Mouse (Mus musculus): ENCODE data around the gene Tmcc3. TPM values are rescaled to one million over a fixed set of nuclear protein-coding genes. Genes with fewer than 3 reads are reported as not detected.
A peak's percentile ranks its signal among the peaks of the same experiment; 100 is the strongest.

Gene Tmcc3
- total RNA-seq, 2 experiments from 2014 or later = 27.0 to 29.7 TPM

DNA sequence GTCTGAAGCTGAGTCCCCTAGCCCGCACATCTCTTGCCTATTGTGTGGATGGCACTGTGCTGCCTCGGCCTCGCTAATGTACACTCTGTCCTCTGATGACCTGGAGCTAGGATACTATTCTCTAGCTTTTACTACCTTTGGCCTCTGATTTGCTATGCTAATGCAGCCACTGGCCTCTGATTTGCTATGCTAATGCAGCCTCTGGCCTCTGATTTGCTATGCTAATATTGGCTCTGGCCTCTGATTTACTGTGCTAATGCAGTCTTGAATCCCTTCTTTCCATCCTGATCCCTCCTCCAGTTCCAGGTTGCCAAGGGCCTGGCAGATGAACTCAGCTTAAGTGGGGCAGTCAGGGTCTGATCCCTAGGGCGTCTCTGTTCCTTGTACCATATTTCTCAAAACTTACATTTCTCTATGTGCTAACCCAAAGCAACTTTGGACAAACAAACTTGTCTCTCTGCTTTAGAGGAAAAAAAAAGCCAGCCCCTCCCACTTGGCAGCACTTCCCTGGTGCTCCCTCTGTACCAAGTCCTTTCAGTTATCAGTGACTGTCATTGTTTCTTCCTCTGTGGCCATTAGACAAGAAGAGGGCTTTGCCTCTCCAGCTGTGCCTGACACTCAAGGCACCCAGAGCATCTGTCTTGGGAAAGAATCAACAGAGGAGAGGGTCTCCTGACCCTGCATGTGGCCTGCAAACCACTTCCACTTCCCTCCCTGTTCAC lies 237.9 kb downstream of the Tmcc3 start:
- peak; percentile 39 for DNase-seq

DNA sequence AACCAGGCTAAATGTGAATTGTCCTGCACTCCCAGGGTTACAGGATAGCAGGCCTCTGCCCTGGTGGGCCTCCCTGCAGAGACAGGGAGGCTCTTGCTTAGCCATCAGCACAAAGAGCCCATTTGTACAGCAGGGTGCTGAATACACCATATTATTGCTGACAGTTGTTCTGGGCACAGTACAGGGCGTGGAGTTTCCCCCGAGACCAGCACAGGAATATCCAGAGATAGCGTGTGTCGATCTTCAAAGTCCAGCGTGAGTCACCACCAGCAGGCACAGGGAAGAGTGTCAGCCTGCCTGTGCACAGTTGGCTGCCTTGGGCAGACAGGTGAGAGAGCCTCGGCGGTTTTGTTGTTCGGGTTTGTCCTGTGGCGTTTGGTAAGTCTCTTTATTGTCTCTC lies 238.9 kb downstream of the Tmcc3 start:
- DNase-seq = no peak

DNA sequence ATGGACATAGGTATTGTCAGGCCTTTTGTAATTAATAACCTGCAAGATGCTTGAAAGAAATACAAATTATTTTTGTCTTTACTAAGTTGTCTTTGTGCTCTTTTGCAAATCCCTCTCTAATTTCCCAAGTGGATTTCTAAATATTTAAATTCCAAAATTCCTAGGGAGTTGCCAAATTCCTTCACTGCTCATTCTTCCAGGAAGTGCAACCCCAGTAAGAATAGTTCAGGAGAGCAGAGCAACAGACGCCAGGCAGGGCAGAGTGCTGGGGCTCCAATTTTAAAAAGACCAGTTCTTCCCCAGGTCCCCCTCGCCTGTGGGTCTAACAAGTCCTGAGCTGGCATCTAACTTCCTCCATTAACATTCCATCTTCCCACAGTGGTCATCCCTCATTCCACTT lies 239.3 kb downstream of the Tmcc3 start:
- no peak for DNase-seq

DNA sequence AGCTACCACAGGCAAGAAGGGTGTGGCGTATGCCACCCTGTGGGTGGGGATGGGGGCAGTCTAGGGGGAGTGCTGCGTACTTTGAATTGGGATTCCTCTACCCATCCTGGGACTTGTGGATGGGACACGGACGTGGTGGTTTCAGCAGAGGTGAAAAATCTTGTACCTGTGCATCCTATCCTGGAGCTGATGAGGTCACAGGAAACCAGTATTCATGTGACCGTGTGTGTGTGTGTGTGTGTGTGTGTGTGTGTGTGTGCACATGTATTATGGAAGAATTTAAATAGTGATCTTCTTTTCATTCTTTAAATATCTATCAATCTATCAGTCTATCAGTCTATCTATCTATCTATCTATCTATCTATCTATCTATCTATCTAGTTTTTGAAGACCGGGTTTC lies 239.8 kb downstream of the Tmcc3 start:
- DNase-seq = no peak

DNA sequence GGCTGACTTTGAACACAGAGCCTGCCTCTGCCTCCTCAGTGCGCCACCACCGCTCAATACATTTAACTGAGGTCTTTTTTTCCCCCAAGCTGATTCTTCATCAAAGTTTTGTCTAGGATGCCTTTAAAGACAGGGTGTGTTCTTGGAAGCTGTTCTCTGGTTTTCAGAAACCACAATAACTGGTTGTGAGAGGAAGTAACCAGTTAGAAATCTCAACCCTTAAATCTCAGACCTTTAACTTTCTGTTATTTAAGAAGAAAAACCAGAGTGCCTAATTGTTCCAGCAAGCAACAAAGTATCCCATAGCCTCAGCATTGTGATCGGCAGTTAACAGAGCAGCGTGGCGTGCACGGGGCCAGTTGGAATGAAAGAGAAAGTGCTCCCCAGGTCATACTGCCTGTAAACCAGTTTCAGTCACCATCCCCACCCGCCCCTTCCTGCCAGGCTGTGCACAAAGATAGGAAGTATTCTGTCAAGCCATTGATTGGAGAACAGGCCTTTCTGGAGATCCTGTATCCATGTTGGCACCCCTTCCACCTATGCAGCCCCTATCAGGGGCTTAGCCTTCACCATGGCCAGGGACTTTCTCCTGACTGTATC lies 240.3 kb downstream of the Tmcc3 start:
- no peak for DNase-seq

DNA sequence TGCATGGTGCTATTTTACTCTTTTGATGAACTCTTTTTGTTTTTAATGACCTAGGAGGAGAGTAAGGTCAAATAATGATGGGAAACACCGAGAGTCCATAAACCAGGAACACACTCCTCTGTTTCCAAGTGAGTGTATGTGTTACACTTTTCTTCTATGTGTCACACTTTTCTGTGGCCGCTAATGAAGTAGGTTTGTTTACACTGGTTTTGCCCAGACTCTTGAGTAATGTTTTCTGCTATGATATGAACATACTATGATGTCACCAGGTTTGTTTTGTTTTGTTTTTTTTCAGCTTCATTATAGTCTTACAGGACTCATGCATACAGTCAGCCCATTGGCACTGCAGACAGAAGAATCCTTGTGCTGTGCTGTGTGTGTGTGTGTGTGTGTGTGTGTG lies 243.6 kb downstream of the Tmcc3 start:
- no peak for DNase-seq

DNA sequence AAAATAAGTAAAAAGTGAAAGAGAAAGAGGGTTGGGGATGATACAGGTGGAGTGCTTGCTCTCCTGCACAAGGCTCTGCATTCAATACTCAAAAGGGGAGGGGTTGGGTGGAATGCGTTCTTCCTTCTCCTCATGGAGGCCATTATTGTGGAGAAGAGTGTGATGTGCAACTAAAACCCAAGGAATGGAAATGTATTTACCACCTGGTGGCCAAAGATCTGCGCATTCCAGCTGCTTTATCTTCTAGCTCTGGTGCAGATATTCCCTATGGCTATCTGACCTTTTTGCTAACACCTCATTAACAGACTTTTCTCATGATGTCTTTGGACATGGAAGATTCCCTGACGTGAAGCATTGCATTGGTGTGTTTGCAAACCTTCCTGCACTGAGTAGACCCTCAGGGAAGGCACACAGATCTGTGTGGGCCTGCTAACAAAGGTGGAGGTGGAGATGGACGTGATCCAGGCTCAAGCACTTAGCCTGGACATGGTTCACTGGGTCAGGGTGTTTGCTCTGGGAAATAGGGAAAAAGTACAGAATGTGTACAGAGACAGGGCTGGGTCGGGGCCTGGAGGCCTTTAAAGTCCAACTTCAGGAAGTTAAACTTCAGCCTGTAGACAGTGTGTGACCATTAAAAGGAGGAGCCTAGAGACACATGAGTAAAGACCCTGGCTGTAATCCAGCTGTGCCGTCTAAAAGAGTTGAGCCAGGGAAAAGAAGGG lies 245.8 kb downstream of the Tmcc3 start:
- DNase-seq = no peak

DNA sequence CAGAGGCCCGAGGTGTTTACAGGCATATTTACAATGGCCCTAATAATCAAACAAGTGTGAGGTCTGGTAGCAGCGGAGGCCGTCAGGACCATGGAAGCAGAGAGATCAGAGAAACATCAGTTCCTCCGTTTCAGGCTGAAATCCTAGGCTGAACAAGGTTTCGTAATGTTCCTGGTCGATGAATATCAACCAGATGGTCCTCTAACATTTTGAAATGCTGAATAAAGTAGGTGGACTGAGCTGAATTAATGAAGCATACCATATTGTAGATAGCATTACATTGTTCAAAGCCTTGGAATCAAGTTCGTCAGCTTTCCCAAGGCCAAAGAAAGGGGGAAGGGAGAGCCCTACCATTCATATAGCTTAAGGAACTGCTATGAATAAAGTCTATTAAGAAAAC lies 247.1 kb downstream of the Tmcc3 start:
- DNase-seq = no peak

DNA sequence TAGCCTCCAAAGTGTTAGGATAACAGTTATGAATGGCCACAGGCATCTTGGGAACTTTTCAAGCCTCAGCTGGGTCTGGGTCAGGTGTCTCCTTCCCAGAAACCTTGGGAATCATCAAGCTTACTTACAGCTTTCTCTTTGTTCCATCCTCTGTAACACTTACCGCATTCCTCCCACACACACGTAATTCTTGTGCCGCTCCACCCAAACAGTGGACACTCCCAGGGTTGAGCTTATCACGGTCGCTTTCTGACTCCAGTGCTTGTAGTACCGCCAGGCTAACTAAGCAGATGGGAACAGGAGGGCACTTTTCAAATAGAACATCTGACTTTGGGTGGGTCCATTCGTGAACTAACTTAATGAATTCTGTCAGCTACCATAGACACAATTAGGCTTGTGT lies 249.6 kb downstream of the Tmcc3 start:
- no peak for DNase-seq

DNA sequence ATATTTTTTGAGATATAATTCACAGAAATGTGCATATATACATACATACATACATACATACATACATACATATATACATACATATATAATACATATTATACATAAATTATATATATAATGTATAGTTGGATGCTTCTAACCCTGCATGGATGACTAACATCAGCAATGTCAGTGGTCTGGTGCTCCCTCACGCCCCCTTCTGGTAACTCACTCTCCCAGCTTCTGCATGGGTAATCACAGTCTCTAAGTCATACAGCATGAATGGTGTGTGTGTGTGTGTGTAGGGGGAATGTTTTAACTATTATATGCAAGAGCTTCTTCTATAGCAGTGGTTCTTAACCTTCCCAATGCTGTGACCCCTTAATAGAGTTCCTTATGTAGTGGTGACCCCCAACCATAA lies 250.4 kb downstream of the Tmcc3 start:
- DNase-seq = no peak

DNA sequence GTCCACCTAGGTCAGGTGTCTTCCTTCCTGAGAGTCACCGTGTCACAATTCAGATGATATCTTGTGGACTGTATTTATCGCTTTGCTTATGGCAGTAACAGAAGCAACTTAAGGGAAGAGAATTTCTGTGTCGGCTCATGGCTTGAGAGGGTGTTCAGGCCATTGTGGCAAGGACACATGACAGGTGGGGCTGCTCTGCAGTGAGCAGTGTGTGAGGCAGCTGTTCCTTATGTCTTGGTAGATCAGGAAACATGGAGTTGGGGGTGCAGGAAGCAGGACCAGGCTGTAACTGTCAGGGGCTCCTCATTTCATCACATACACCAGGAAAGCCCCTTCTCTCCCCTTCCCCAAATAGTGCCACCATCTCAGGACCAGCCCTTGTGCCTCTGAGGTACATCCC lies 251.2 kb downstream of the Tmcc3 start:
- DNase-seq = no peak

DNA sequence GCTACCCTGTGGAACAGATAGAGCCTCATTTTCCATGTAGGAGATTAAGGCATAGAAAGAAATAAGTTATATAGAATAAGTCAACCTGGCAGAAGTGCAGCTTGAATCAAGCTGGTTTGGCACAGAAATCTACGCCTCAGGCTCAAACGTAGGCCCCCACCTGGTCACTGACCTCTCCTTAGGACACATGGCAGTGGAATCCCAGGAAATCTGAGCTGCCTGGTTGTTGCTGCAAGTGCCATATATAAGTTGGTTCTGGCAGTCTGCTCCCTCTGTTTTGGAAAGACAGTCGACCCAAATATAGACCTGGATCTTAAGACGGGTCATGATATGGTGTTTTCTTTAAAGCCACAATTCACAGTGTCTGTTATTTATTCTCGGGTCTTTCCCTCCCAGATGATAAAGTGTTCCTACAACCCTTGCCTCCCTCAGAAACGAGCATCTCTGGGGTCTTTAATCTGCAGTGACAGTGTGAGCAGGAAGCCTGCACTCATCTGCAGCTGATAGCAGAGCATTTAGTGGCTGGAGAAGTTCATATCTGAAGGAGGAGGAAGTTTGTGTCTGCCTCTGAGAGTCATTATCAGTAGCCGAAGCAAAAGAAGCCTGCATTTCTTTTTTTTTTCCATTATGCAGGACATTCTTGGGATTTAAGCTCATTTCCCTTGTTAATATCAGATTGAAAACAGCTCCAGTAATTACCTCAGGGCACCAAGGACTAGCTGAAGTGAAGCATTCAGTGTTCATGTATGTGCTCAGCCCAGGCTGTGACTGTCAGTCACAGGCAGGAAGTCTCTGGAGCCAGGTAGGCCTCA lies 253.9 kb downstream of the Tmcc3 start:
- DNase-seq = no peak

DNA sequence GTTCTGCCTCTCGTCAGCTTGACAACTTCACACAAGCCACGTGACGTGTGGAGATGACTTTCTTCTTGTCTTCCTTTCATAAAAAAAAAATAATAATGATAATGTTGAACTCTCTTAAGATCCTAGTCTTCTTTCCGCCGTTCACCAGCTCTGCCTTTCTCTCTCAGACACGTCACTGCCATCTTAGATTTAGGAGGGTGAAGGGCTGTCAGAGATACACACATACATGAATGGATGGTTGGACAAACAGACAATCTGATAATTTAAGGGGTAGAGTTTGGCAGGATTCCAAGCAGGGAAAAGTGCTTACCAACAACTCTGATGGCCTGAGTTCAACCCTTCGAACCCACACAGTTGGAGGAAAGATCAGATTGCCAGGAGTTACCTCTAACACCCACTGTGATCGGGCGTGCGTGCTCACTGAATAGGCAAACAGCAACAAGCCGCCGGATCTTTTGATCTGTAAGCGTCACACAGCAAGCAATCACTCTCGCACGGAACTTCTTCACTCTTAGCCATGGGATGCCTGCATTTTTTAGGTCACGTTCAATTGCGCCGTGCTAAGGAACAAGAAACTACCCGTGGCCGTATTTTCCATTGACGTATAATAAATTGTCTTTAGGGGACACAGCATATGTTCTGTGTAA lies 254.6 kb downstream of the Tmcc3 start:
- DNase-seq = no peak

DNA sequence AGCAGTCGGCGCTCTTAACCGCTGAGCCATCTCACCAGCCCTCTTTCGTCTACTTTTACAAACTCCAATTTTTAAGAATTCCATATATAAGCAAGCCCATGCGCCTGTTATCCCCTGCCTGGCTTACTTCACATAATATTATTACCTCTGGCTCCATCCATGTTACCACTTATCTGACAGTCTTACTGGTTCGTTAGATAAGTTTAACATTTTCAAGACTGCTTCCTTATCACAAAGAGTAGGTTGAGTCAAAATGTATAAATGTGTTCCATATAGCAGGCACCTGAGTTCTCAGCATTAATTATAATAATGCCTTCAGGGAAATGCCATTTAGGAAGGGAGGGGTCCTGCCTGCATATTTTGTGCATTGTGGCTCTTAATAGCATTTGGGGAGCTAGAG lies 255.5 kb downstream of the Tmcc3 start:
- DNase-seq = no peak

DNA sequence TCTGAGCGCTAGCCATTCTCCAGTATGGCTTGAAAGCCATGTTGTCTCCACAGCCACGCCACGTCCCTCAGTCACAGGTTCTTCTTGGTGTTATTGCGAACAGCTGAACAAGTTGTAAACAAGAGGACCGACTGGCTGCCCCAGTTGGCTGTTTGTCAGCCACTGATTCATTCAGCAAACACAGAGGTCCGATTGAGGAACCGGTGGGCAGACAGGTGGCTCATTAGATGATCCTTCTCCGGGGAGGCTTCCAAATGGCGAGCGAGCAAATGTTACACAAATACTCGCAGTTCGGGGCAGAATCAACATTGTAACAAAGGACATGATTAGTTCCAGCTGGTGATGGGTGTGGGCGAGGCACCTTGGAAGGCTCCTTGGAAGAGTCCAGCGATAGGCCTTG lies 256.2 kb downstream of the Tmcc3 start:
- no peak for DNase-seq

DNA sequence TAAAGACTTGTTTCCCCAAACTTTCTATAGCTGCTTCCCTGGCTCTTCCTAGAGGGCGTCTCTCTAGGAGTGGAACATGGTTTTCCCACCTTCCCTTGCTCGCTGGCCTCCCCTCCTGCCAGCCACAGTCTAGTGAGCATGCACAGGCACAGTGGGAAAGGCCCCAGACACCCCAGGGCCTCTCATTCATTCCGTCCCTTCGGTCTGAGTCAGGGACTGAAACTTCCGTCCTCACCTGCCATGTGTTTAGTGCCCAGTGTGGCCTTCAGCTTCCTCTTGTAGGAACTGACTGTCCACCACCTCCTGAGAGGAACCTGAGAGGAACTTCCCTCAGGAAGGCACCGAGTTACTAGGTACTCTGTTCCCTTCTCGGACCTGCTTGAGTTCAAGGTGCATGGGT lies 257.1 kb downstream of the Tmcc3 start:
- DNase-seq = no peak

DNA sequence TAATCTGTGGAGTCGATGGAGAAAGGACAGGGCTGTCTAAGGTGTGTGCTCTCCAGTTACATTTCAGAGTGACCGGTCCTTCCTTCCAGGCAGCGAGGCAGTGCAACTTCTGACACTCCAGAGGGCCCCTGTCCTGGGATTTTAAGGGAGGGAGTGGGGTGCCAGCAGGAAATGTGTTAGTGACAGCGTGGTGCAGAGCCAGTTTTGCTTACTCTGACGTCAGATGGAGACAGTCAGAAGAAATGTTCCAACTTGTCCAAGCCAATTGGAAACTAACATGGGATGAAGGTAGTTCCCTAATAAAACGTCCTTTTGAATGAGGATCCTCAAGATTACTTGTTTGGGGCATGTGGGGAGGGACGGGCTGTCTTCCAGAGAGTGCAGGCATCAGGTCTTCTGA lies 258.0 kb downstream of the Tmcc3 start:
- DNase-seq = no peak

DNA sequence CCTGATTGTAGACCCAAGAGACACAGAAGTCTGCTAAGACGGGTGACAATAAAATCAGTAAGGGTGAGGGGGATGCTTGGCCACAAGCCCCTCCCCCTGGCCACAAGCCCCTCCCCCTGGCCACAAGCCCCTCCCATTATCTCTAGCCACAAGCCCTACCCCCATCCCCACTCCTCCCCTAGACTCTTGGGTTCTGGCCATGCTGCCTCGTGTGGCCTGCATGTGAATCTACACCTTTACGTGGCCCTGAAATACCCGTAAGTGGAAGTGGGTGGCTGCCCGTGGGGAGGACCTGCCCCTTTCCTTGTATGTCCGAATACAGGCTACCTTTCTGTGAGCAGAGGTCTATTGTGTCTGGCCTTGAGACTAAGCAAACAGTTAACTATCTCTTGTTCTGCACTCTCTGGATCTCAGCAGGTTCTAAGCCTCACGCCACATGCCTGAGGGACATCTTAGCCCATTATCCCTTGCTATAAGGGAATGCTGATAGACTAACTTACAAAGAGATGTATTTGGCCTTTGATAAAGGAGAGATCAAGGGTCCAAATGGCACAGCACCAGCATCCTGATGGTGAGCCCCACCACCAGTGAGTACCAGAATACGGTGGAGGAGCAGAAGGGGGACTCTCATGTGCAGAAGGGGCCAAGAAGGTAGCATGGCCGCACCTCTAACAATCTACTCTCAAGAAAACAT lies 260.3 kb downstream of the Tmcc3 start:
- no peak for DNase-seq

DNA sequence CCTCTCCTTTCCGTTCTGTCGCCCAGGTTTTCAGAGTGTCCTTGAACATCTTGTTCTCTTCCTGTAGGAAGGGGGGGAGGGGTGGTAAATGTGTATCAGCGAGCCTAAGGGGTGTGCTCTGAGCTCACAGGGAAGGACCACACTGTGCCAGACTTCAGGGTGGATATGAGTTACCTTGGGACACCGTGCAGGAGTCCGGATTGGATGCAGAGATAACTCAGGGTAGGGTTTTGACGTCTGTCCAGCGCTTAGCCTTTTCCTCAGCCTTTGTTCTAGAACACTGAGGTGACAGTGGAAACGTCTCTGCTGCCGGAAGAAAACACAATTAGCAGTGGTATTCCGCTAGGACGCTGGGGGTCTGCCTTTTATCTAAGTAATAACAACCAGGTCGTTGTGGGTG lies 261.0 kb downstream of the Tmcc3 start:
- no peak for DNase-seq

DNA sequence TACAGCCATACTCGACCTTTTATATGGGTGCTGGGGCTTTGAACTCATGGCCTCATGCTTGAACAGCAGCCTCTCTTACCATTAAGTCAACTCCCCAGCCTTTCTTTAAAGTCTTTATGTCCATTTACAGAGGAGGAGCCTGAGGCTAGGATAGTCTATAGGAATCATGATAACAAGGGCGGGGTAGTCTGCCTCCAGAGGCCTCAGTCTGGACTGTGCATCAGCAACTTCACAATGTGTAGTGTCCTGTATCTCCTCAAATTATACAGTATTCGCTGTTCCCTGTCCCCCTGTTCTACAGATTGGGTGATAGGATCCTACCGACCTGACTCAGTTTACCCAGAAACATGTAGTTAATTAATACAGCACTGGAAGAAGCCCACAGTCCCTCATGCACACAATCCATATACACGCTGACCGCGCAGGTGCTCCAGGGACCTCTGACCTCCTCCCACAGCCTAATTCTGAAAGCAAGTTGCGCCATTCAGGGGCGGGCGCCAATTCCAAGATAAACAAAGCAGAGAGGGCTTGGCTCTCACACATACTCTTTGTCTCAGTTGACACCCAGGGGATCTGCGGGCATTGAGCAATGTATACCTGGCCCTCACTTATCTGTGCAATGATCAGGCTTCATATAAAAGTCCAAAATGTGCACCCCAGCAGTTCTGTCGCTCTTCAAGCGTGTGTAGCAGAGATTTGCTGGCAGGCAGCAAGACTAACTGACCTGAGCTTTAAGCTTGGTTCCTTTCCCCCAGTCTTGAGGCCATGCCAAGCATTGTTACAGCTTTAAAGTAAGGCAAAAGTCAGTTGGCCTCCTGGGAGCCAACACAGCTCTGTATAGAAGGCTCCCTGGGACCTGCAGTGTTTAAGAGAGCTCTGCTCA lies 262.9 kb downstream of the Tmcc3 start:
- no peak for DNase-seq

DNA sequence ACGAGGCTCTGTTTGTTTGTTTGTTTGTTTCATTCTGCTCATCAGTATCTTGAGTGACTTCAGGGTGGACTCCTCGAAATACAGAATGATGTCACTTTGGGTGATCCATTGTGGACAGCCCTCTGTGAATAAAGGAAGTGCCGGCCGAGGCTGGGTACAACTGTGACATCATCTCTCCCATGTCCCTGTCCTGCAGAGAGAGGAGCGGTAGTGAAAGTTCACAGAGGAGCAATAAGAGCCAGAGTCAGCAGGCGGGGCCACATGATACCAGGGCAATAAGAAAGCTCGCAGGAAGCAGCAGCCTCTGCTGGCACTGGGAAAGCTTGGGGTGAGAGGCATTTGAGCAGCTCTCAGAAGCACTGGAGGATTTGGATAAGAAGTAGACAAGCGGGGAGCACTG lies 264.2 kb downstream of the Tmcc3 start:
- DNase-seq = no peak

Measured in gastrocnemius, postnatal 10 days (tissue).